Comparison of ENCODE assay signal across 12 mouse cellular contexts in genomic region chr2:165994341-165994740, GRCm38 (mm10). TPM values are rescaled to one million over a fixed set of nuclear protein-coding genes. Genes with fewer than 3 reads are reported as not detected.
A peak's percentile ranks its signal among the peaks of the same experiment; 100 is the strongest.
DNase-seq lines count a peak whose midpoint lies in the region; ATAC-seq and TF ChIP-seq lines count a peak whose summit lies in the region.
"Had no signal": no experiment of that assay in that cellular context is flagged by ENCODE, and none has a peak within 500 bp of the region (broad histone marks: within the 10 kb centered on the region; RNA-seq: fewer than 3 reads in every experiment).

No protein-coding gene starts in this region.

- no peak for DNase-seq in stomach, postnatal 0 days (ENCODE audit: low spot score)
- no peak for DNase-seq in embryo, embryonic 10.5 days (ENCODE audit: low spot score)
- no peak for DNase-seq in spleen, adult 18-20 months
- DNase-seq: adrenal gland, postnatal 36 days; gastrocnemius, postnatal 36 days; kidney, postnatal 4 days had no signal

- peak overlapping the region; percentile 96 for H3K4me2 ChIP-seq in heart, embryonic 13.5 days
- no peak overlapping the region for H3K4me2 ChIP-seq in heart, embryonic 11.5 days
- peak overlapping the region; percentile 99; the same call in 1 of the 2 replicates for H3K4me2 ChIP-seq in intestine, postnatal 0 days (replicated peaks; ENCODE audit: low read depth)
- H3K4me2 ChIP-seq in stomach, postnatal 0 days (replicated peaks; ENCODE audit: low read depth), result no peak overlapping the region

- no peak for ATAC-seq in heart, embryonic 13.5 days (ENCODE audit: extremely low read depth, insufficient number of reproducible peaks, low FRiP score, low TSS enrichment)
- ATAC-seq in heart, embryonic 11.5 days (replicated peaks; ENCODE audit: insufficient number of reproducible peaks, low FRiP score, low TSS enrichment), result no peak
- ATAC-seq in megakaryocyte, adult 5-6 weeks (ENCODE audit: poor library complexity, severe bottlenecking), result no peak
- no peak for ATAC-seq in intestine, postnatal 0 days
- no peak for ATAC-seq in stomach, postnatal 0 days (ENCODE audit: low FRiP score, low TSS enrichment)
- ATAC-seq: CD4-positive, CD25-positive, alpha-beta regulatory T cell, adult 4 months had no signal

- peak; percentile 43 for TF ChIP-seq CTCF in intestine, postnatal 0 days (IDR thresholded peaks at IDR 0.05; ENCODE audit: low read depth)
- peak; percentile 34 for TF ChIP-seq CTCF in stomach, postnatal 0 days (IDR thresholded peaks at IDR 0.05; ENCODE audit: low read depth)

- TF ChIP-seq EP300 in stomach, postnatal 0 days (optimal IDR thresholded peaks at IDR 0.05), result no peak

- H3K4me3 ChIP-seq in heart, embryonic 13.5 days, result peak overlapping the region; percentile 79
- no peak overlapping the region for H3K4me3 ChIP-seq in heart, embryonic 11.5 days (ENCODE audit: low read depth, low read length)
- H3K4me3 ChIP-seq in megakaryocyte, embryonic 14.5 days (replicated peaks), result peak overlapping the region; percentile 100
- H3K4me3 ChIP-seq in intestine, postnatal 0 days (ENCODE audit: low read depth, low read length), result no peak overlapping the region
- no peak overlapping the region for H3K4me3 ChIP-seq in stomach, postnatal 0 days (ENCODE audit: low read depth, low read length)

- peaks cover 33% of the 10 kb centered on the region for H3K4me1 ChIP-seq in heart, embryonic 13.5 days
- H3K4me1 ChIP-seq in heart, embryonic 11.5 days (ENCODE audit: control insufficient read depth, insufficient read depth, low read length), result peaks cover 10% of the 10 kb centered on the region
- H3K4me1 ChIP-seq in megakaryocyte, embryonic 14.5 days, result peaks cover 83% of the 10 kb centered on the region
- 0 out of 2 replicates have a peak, but pooled peaks cover 3% of the 10 kb centered on the region for H3K4me1 ChIP-seq in intestine, postnatal 0 days (replicated peaks; ENCODE audit: control insufficient read depth, insufficient read depth, low read length)
- no peaks in the 10 kb centered on the region for H3K4me1 ChIP-seq in stomach, postnatal 0 days (replicated peaks; ENCODE audit: control insufficient read depth, insufficient read depth)

- H3K9ac ChIP-seq in heart, embryonic 13.5 days, result no peak overlapping the region
- H3K9ac ChIP-seq in heart, embryonic 11.5 days (ENCODE audit: low read depth, low read length), result no peak overlapping the region
- H3K9ac ChIP-seq in intestine, postnatal 0 days (ENCODE audit: low read depth, low read length), result no peak overlapping the region
- no peak overlapping the region for H3K9ac ChIP-seq in stomach, postnatal 0 days (ENCODE audit: low read length)

- no peak overlapping the region for H3K27ac ChIP-seq in heart, embryonic 13.5 days (replicated peaks)
- H3K27ac ChIP-seq in heart, embryonic 11.5 days (ENCODE audit: low read depth, low read length), result no peak overlapping the region
- H3K27ac ChIP-seq in intestine, postnatal 0 days (ENCODE audit: low read depth, low read length), result no peak overlapping the region
- no peak overlapping the region for H3K27ac ChIP-seq in stomach, postnatal 0 days (replicated peaks)

- H3K27me3 ChIP-seq in heart, embryonic 13.5 days (replicated peaks), result no peaks in the 10 kb centered on the region
- H3K27me3 ChIP-seq in heart, embryonic 11.5 days (ENCODE audit: control insufficient read depth, insufficient read depth, low read length), result no peaks in the 10 kb centered on the region
- no peaks in the 10 kb centered on the region for H3K27me3 ChIP-seq in megakaryocyte, embryonic 14.5 days (replicated peaks)
- H3K27me3 ChIP-seq in intestine, postnatal 0 days (replicated peaks; ENCODE audit: control insufficient read depth, insufficient read depth, low read length), result no peaks in the 10 kb centered on the region
- H3K27me3 ChIP-seq in stomach, postnatal 0 days (ENCODE audit: control insufficient read depth, insufficient read depth, low read length), result no peaks in the 10 kb centered on the region

- no peaks in the 10 kb centered on the region for H3K9me3 ChIP-seq in heart, embryonic 13.5 days
- H3K9me3 ChIP-seq in heart, embryonic 11.5 days (replicated peaks; ENCODE audit: control insufficient read depth, low read length), result no peaks in the 10 kb centered on the region
- no peaks in the 10 kb centered on the region for H3K9me3 ChIP-seq in megakaryocyte, embryonic 14.5 days
- no peaks in the 10 kb centered on the region for H3K9me3 ChIP-seq in intestine, postnatal 0 days (ENCODE audit: control insufficient read depth)
- no peaks in the 10 kb centered on the region for H3K9me3 ChIP-seq in stomach, postnatal 0 days (ENCODE audit: control insufficient read depth, low read length)

- 96% methylated on average over 4 of the region's 4 CpGs for WGBS in heart, embryonic 13.5 days
- WGBS in heart, embryonic 11.5 days (ENCODE audit: insufficient replicate concordance), result 92% methylated on average over 4 of the region's 4 CpGs
- WGBS in intestine, postnatal 0 days, result 94% methylated on average over 4 of the region's 4 CpGs
- WGBS in stomach, postnatal 0 days, result 84% methylated on average over 4 of the region's 4 CpGs

- peaks cover 5% of the 10 kb centered on the region for H3K36me3 ChIP-seq in heart, embryonic 13.5 days
- no peaks in the 10 kb centered on the region for H3K36me3 ChIP-seq in heart, embryonic 11.5 days (ENCODE audit: control insufficient read depth, insufficient read depth, low read length)
- peaks cover 41% of the 10 kb centered on the region for H3K36me3 ChIP-seq in megakaryocyte, embryonic 14.5 days (replicated peaks; ENCODE audit: low read length)
- H3K36me3 ChIP-seq in intestine, postnatal 0 days (ENCODE audit: control insufficient read depth, insufficient read depth), result no peaks in the 10 kb centered on the region
- H3K36me3 ChIP-seq in stomach, postnatal 0 days (ENCODE audit: control insufficient read depth, insufficient read depth, low read length), result no peaks in the 10 kb centered on the region

RNA-seq across cellular contexts. Expression of gene Ncoa3, which starts 1.9 kb away (rescaled TPM):
- polyA plus RNA-seq in heart, embryonic 13.5 days (2015; fragmentation: Nextera tagmentation; extraction: Ambion mirVana), result 10.5 and 11.2 TPM in 2 replicates
- polyA plus RNA-seq in heart, embryonic 11.5 days (2014; fragmentation: Nextera tagmentation; extraction: Ambion mirVana), result 14.2 and 15.6 TPM in 2 replicates
- polyA plus RNA-seq in megakaryocyte, embryonic 14.5 days (2012; ENCODE audit: insufficient read depth, low replicate concordance), result 22.7 and 35.4 TPM in 2 replicates
- total RNA-seq in megakaryocyte, adult 5-6 weeks (2015), result 50.7 and 54.8 TPM in 2 replicates
- total RNA-seq in megakaryocyte, adult 5-6 weeks (2017), result 55.7 and 59.8 TPM in 2 replicates
- 4.7 and 5.7 TPM in 2 replicates for polyA plus RNA-seq in intestine, postnatal 0 days (2015; fragmentation: Nextera tagmentation; extraction: Ambion mirVana)
- polyA plus RNA-seq in stomach, postnatal 0 days (2015; fragmentation: Nextera tagmentation; extraction: Ambion mirVana), result 7.5 and 8.3 TPM in 2 replicates

Comparison
In these comparisons a context has a peak if more than half of its experiments do, and no peak if none do; other contexts are left out.
1. H3K4me2 ChIP-seq: peak in heart, embryonic 13.5 days (single experiment) and intestine, postnatal 0 days (single experiment); none in heart, embryonic 11.5 days (single experiment) and stomach, postnatal 0 days (single experiment).
2. H3K4me3 ChIP-seq: peak in heart, embryonic 13.5 days (single experiment) and megakaryocyte, embryonic 14.5 days (single experiment); none in heart, embryonic 11.5 days (single experiment), intestine, postnatal 0 days (single experiment) and stomach, postnatal 0 days (single experiment).